Mouse (Mus musculus): Measurements from ENCODE around the gene Pim3.

The Pim3 gene

GRCm38 (mm10) chr15:88837199-88837932 lies 24.6 kb upstream of the Pim3 start:
- no peak for DNase-seq (ENCODE audit: low read depth, low spot score)

DNA sequence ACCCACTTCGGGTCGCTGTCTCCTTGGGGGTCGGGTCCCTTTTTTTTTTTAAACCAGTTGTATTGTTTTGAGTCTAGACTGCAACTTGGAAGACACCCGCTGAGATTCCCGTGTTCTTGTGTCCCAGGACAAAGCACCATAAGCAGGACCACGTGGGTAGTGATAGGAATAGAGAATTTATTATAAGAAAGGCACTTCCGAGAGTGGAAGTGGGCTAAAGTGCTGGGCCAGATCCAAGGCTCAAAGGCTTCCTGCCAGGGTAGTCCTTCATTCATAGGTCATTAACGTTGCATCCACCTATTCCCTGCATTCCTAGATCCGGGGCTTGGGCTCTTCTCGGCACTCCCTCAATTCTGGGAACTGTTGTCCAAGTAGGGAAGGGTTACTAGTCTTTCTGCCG lies 24.0 kb upstream of the Pim3 start:
- no peak for DNase-seq (ENCODE audit: low read depth, low spot score)

GRCm38 (mm10) chr15:88839271-88839670 lies 22.7 kb upstream of the Pim3 start:
- peak; percentile 65 for DNase-seq (ENCODE audit: low read depth, low spot score)

DNA sequence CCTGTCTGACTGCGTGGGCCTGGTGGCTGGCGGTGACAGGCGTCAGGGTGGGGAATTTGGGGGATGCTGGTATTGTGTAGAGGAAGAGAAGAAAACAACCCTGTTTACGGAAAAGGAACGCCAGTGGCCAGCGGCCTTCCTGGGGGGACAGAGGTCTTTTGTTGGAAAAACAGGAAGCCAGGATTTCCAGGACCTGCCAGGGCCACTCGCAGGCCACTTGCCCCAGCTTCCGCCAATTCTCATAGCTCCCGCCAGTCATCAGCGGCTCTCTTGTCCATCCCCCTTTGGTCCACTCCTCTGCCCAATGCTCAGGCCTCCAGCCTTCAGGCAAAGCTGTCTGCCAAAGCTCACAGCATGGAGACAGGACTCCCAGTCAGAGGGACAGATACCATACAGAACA lies 21.9 kb upstream of the Pim3 start:
- DNase-seq (ENCODE audit: low read depth, low spot score): peak; percentile 48

DNA sequence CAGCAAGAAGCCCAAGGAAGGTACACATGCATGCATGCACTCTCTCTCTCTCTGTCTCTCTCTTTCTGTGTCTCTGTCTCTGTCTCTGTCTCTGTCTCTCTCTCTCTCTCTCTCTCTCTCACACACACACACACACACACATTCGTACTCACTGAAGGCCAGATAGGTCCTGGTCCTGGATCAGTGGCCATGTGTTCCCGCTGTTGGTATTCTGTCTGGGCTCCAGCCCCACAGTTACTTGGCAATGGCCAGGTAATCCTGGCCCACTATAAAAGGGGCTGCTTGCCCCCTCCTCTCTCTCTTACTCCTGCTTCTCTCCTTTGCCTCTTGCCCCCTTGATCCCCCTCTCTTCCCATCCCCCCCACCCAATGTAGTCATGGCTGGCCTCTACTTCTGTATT lies 20.8 kb upstream of the Pim3 start:
- no peak for DNase-seq (ENCODE audit: low read depth, low spot score)

- DNase-seq (ENCODE audit: low read depth, low spot score): no peak
Measured at GRCm38 (mm10) chr15:88841580-88842299, 20.2 kb upstream of the Pim3 start.

DNA sequence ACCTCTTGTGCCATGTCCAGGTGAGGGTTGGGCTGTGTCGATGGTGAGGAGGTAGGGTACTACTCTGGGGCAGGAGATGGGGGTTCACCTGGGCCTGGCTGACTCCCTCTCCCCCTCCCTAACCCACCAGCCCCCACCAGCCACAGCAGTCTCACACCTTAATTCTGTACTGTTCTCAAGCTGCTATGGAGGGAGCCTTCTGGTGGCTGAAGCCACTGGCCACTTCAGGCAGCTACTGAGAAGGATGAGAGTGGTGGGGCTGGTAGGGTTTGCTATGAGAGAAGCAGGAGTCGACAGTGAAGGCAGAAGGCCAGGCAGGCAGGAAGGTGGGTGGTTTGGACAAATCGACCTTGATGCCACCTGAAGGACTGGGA lies 19.7 kb upstream of the Pim3 start:
- no peak for DNase-seq (ENCODE audit: low read depth, low spot score)

- peak; percentile 74 for DNase-seq (ENCODE audit: low read depth, low spot score)
Measured at GRCm38 (mm10) chr15:88843486-88844097, 18.4 kb upstream of the Pim3 start.

DNA sequence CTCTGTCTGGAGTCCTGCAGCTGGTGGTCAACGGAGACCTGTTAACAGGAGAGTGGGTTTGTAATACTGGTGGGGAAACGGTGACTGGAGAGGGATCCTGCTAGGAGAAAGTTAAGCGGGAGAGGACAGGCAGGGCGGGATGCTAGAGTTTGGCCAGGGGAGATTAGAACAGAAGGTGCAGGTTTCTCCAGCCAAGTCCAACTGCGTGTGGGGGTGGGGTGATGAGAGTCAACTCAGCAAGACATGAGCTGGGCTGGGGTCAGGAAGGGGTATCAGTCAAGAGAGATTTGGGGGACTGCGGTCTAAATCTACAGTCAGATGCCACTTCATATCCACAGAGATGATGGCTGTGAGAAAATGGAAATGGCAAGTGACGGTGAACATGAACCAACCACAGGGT lies 17.0 kb upstream of the Pim3 start:
- DNase-seq (ENCODE audit: low read depth, low spot score): no peak

GRCm38 (mm10) chr15:88848661-88849060 lies 13.3 kb upstream of the Pim3 start:
- DNase-seq (ENCODE audit: low read depth, low spot score): no peak

GRCm38 (mm10) chr15:88849621-88850020 lies 12.4 kb upstream of the Pim3 start:
- no peak for DNase-seq (ENCODE audit: low read depth, low spot score)

DNA sequence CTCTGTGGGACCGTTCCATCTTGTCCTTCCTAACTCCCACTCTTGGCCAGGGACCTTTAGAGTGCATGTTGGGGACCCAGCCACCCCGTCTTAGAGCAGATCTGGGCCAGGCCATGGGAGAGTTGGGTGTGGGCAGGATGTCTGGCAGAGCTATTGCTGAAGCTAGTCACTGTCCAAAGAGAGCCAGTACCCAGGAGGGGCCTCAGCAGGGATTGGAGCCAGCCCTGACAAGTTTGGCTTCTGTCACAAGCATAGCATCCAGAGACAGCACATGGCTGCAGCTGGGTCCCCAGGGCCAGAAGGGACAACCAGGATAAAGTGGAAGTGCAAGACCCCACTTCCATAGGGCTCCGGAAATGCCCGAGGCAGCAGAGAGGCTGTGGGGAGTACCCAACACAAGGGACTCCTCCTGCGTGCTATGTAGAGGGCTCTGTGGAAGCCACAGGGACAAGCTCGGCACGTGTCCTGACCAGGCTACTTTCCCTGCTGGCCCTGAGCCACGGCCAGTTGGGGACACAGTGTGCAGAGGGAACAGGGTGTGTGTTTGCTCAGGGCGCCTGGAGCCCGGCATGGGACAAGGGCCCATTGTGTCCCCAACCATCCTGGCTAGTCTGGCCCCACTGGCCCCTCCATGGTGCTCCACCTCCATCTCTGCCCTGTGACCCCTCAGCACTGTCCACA lies 11.7 kb upstream of the Pim3 start:
- DNase-seq (ENCODE audit: low read depth, low spot score): peak; percentile 63

GRCm38 (mm10) chr15:88851076-88851475 lies 10.9 kb upstream of the Pim3 start:
- no peak for DNase-seq (ENCODE audit: low read depth, low spot score)

DNA sequence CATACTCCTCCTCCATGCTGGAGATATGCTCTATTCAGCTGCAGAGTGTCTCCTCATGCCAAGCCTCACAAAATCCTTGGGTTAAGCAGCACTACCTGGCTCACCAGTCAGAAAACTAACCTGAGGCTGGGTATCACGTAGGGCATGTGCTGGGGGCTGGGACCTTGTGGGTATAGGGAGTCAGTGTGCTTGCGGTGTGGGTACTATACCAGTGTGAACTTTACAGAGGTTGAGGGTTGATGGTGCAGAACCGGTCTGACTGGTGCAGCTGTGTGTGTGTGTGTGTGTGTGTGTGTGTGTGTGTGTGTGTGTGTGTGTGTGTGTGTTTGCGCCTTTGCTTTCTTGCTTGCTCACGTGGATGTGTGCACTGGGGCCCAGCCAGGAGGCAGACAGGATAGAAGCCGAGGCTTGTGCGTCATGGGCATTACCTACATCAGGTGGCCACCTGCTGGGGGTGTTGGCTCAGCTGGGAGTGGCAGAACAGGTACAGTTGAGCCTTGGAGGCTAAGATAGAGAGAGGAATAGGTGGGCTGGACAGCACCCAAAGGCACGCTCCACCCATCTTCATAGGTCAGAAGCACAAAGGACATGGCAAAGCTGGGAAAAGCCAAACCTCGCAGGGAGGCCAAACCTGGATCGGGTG lies 10.4 kb upstream of the Pim3 start:
- DNase-seq (ENCODE audit: low read depth, low spot score): no peak

DNA sequence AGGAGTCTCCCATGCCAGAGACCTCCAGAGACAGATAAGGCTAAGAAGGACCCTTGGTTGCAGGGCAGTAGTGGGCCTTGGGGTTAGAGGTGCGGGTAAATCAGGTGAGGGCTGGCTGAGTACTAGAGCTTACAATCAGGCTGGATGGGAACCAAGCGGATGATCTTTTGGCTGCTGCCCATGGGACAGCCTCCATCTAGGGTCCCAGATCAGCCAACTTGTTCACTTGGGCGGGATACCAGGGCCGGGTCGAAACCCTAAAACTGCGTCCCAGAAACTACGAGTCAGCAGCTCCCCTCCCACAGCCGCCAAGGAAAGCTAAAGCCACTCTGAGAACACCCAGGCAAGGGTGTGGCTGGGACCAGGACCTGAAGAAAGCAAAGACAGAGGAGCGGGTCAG lies 8.9 kb upstream of the Pim3 start:
- DNase-seq (ENCODE audit: low read depth, low spot score): no peak

DNA sequence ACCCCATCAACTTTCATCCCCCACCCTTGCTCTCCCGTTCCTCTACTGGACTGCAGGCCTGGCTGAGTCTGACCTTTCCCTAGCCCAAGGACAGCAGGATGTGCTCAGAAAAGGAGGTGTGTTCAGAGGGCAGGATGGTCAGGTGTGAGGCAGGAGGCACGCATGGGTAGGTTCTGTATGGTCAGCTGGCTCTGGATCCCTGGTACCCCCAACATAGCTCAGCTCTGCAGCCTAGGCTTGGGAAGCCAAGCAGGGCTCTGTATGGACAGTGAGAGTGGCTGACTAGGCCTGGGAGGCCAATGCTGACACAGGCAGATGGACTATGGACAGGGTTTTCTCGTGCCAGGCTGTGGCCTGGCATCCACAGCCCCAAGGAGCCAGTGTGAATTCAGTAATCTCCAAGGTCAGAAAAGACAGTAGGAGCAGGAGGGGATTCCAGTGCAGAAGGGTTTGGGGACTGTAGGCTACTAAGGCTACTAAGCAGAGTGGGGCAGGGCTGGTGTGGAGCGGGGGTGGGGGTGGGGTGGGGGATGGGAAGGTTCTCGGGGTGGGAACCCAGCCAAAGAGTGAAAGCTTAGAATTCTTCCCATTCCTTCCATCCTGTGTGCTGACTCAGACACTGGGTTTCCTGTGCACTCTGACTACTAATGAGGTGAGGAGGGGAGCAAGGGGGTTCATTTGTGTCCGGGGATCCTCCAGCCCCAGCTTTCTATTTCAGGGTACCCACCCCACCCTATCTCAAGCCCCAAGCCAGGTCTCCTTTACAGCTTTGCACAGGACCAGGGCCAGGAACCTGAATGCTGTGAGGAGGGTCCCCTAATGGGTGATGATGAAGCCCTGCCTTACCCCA lies 7.6 kb upstream of the Pim3 start:
- no peak for DNase-seq (ENCODE audit: low read depth, low spot score)

DNA sequence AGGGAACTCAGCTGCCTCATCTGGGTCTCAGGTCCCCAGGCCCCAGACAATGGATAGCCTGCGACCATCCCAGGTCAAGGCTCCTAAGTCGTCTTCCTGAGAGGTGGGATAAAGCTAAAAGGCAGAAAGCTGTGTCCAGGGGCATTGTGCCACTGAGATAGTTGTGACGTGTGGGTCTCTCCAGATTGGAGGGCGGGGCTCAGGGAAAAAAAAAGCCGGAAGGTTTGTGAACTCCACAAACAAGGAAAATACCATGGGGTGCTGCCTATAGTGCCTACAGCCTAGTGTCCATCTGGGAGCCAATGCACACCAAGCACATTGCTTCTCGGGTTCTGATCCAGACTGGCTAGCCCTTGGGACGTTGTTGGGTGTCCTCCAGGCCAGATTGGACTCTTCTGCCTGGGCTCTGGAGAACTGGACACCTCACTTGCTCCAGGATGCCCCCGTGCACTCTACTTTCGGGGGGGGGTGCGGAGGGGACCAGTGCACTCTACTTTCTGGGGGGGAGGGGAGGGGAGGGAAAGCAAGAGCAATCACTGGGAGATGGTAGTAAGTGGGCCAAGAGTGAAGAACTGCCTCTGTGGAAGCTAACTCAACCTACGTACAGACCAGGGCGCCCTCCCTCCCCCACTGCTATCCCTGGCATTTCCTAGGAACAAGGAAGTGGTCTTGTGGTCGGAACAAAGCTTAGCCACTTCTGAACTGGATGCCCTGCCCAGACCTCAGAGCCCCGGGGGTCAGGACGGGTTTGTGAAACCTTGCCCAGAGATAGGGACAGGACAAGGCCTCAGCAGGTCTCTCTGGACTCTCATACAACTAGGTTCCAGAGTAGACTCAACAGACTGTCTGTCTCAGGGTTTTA lies 6.8 kb upstream of the Pim3 start:
- no peak for DNase-seq (ENCODE audit: low read depth, low spot score)

DNA sequence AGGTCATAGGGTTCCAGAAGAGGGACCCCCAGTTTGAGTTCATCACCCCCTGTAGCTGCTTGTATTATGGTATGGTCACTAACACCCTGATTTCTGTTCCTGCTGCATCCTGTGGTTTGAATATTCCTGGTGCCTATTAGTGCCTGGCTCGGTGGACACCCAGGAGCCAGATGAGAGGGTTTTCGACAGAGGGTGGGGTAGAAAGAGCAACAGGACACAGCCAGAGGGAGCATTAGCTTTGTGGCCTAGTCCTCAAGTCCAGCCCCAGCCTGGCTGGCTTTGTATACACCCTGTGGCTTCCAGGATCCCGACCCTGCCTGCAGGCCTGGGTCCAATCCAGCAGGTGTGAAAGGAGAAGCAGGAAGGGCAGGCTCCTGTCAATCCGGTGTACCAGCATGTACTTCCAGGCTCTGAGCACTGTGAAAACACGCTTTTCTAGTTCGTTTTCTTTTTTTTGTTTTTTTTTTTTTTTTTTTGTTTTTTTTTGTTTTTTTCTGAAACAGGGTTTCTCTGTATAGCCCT lies 6.0 kb upstream of the Pim3 start:
- DNase-seq (ENCODE audit: low read depth, low spot score): no peak

- no peak for DNase-seq (ENCODE audit: low read depth, low spot score)
Measured at GRCm38 (mm10) chr15:88856613-88857012, 5.4 kb upstream of the Pim3 start.

DNA sequence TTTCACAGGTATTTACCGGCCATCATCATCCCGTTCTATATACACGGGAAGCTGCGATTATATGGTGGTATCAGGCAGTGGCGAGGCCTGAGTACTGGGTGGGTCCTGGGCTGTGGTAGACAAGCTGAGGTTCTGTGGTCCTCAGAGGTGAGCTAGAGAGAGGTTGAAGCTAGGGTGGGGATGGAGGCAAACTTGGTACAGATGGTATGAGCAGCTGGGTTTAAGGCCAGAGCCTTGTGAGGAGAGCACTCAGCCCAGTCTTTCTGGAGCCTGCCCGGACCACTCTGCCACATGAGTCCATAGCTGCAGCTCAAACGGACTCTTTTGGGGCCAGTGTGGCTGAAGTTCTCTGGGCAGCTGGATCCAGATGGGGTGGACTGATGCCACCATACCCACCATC lies 4.6 kb upstream of the Pim3 start:
- no peak for DNase-seq (ENCODE audit: low read depth, low spot score)

Data from telencephalon, adult 2 months (tissue).